Mouse (Mus musculus) MN1 (cell line): ENCODE measurements around the gene Tyw5.

ENCODE experiments used
- DNase-seq: peaks from one replicate; pipeline ENCODE4 v3.0.0-alpha.2; 2016; ENCODE audit warnings: low spot score

The Tyw5 gene

GRCm38 (mm10) chr1:57406187-57407151, at the start of gene Tyw5, which contains the start of gene Maip1:
Gene Tyw5 (minus strand): TSS chr1:57407101.
Gene Maip1 (plus strand): TSS chr1:57406328.
- peak; percentile 84 for DNase-seq

- no peak for DNase-seq
Measured at GRCm38 (mm10) chr1:57450241-57450640, 43.3 kb upstream of the Tyw5 start.

- no peak for DNase-seq
Measured at GRCm38 (mm10) chr1:57445679-57446078, 38.8 kb upstream of the Tyw5 start.

- DNase-seq: no peak
Measured at GRCm38 (mm10) chr1:57440771-57441170, 33.9 kb upstream of the Tyw5 start.

- DNase-seq: no peak
Measured at GRCm38 (mm10) chr1:57439026-57439425, 32.1 kb upstream of the Tyw5 start.

- DNase-seq: no peak
Measured at GRCm38 (mm10) chr1:57436954-57437353, 30.1 kb upstream of the Tyw5 start.

GRCm38 (mm10) chr1:57436408-57436807, 29.5 kb upstream of the Tyw5 start:
- DNase-seq: no peak

GRCm38 (mm10) chr1:57433141-57433540, 26.2 kb upstream of the Tyw5 start:
- DNase-seq: no peak

- no peak for DNase-seq
Measured at GRCm38 (mm10) chr1:57429786-57430483, 23.0 kb upstream of the Tyw5 start.

GRCm38 (mm10) chr1:57428368-57429308, 21.7 kb upstream of the Tyw5 start:
- DNase-seq: peak; percentile 60

GRCm38 (mm10) chr1:57423696-57424095, 16.8 kb upstream of the Tyw5 start:
- DNase-seq: no peak

GRCm38 (mm10) chr1:57413397-57413796, 6.5 kb upstream of the Tyw5 start:
- DNase-seq: no peak

GRCm38 (mm10) chr1:57408994-57409393, 2.1 kb upstream of the Tyw5 start:
- no peak for DNase-seq

- peak; percentile 11 for DNase-seq
Measured at GRCm38 (mm10) chr1:57402116-57402515, 4.8 kb downstream of the Tyw5 start.

- no peak for DNase-seq
Measured at GRCm38 (mm10) chr1:57400877-57401276, 6.0 kb downstream of the Tyw5 start.

- peak; percentile 33 for DNase-seq
Measured at GRCm38 (mm10) chr1:57400321-57400720, 6.6 kb downstream of the Tyw5 start.

GRCm38 (mm10) chr1:57394051-57394450, 12.8 kb downstream of the Tyw5 start:
- DNase-seq: peak; percentile 62

- no peak for DNase-seq
Measured at GRCm38 (mm10) chr1:57392417-57392816, 14.5 kb downstream of the Tyw5 start.

- DNase-seq: no peak
Measured at GRCm38 (mm10) chr1:57390993-57391790, 15.7 kb downstream of the Tyw5 start.

- DNase-seq: no peak
Measured at GRCm38 (mm10) chr1:57388402-57389155, 18.3 kb downstream of the Tyw5 start.
